Mouse (Mus musculus) lung, embryonic 14.5 days (tissue): ENCODE measurements at regions not wholly inside any gene's neighbourhood (a gene's known extent, or its start where the extent isn't known, plus 50 kb on each side); places are given as distances from the start of the nearest gene placed in this dataset.
A peak's percentile ranks its signal among the peaks of the same experiment; 100 is the strongest.

Source experiments
- ATAC-seq: fragments of 200-750 bp; cut with Nextera tagmentation; 2 replicates; pipeline ENCODE4 v1.8.0; 2017; ENCODE audit warnings: mild to moderate bottlenecking, moderate TSS enrichment, moderate library complexity; ENCODE audit not compliant: insufficient read depth
- DNase-seq: peaks from one replicate; pipeline ENCODE4 v3.0.0-alpha.2; 2015
- H3K27ac ChIP-seq: fragments of 300-500 bp; sonication (generic); 2 replicates; pipeline ENCODE4 v1.5.1; 2014; ENCODE audit warnings: low read depth, mild to moderate bottlenecking, moderate library complexity
- H3K27me3 ChIP-seq: fragments of 300-500 bp; sonication (generic); 2 replicates; pipeline ENCODE4 v1.6.1; 2014; ENCODE audit warnings: low read length, control low read depth; ENCODE audit not compliant: insufficient read depth
- H3K36me3 ChIP-seq: fragments of 300-500 bp; sonication (generic); 2 replicates; pipeline ENCODE4 v1.6.1; 2014; ENCODE audit warnings: control low read depth; ENCODE audit not compliant: insufficient read depth
- H3K4me1 ChIP-seq: fragments of 300-500 bp; sonication (generic); 2 replicates; pipeline ENCODE4 v1.6.1; 2014; ENCODE audit warnings: antibody characterized with exemption, control low read depth; ENCODE audit not compliant: insufficient read depth
- H3K4me2 ChIP-seq: fragments of 300-500 bp; sonication (generic); 2 replicates; pipeline ENCODE4 v1.6.1; 2014; ENCODE audit warnings: mild to moderate bottlenecking
- H3K4me3 ChIP-seq: fragments of 300-500 bp; sonication (generic); 2 replicates; pipeline ENCODE4 v1.5.1; 2014; ENCODE audit warnings: low read depth, low read length
- H3K9ac ChIP-seq: fragments of 300-500 bp; sonication (generic); 2 replicates; pipeline ENCODE4 v1.6.1; 2014
- H3K9me3 ChIP-seq: fragments of 300-500 bp; sonication (generic); 2 replicates; pipeline ENCODE4 v1.6.1; 2016; ENCODE audit warnings: low read depth, low read length, control low read depth
- CTCF ChIP-seq: IDR thresholded peaks from 2 replicates; pipeline ENCODE4 v1.5.1; 2016; ENCODE audit warnings: antibody characterized with exemption, low read depth
- WGBS: fragments of 180-500 bp; shearing (Covaris S2); extraction: QIAGEN DNeasy Blood & Tissue Kit; methylation state at CpG from one replicate; pipeline ENCODE4 v1.1.7; 2014; 5-methylcytosine and 5-hydroxymethylcytosine counted together

DNA sequence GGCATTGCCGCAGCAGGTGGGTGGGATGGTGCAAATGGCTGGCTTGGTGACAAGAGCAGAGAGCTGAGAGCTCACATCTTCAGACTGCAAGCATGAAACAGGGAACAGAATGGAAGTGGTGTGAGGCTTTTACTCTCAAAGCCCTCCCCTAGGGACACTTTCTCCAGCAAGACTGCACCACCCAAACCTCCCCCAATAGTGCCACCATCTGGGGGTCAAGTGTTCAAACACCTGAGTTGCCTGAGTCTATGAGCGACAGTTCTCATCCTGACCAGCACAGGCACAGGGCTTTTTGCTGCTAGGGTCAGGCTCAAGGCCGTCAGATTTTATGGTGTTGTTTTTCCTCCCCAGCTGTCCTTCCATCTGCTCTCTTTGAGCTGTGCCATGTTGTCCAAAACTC, 337.9 kb upstream of the Eif4g2 start:
- Histone ChIP-seq H3K27ac (no peak overlapping the region), H3K4me2 (no peak overlapping the region), H3K9me3 (no peaks in the 10 kb centered on the region), H3K9ac (no peak overlapping the region), H3K27me3 (no peaks in the 10 kb centered on the region), H3K36me3 (no peaks in the 10 kb centered on the region), H3K4me1 (no peaks in the 10 kb centered on the region), H3K4me3 (no peak overlapping the region)
- ATAC-seq (no peak), DNase-seq (no peak)
- no peak for TF ChIP-seq CTCF
- 82% methylated on average over 3 of the region's 3 CpGs for WGBS

DNA sequence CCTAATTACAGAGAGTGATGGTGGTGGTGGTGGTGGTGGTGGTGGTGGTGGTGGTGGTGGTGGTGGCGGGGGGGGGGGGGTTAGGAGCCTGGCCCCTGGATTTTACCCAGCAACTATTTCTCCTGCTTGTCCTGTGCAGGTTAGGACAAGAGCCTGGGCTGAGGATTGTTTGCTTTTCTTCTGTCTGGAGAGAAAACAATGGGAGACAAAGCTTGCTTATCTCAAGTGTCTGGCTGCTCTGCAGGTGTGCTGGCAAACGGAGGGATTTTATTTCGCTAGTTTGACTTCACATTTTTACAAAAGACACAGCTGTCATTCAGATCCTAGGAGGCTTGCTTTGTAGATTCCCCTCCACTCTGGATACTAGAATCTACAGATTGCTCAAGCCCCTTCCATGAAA, 334.9 kb upstream of the Eif4g2 start:
- no peak overlapping the region for H3K4me3 ChIP-seq
- no peak for ATAC-seq
- H3K9me3 ChIP-seq: no peaks in the 10 kb centered on the region
- no peak overlapping the region for H3K9ac ChIP-seq
- H3K36me3 ChIP-seq: no peaks in the 10 kb centered on the region
- TF ChIP-seq CTCF: no peak
- no peak for DNase-seq
- H3K27ac ChIP-seq: no peak overlapping the region
- no peak overlapping the region for H3K4me2 ChIP-seq
- H3K4me1 ChIP-seq: no peaks in the 10 kb centered on the region
- WGBS: 36% methylated on average over 3 of the region's 3 CpGs
- no peaks in the 10 kb centered on the region for H3K27me3 ChIP-seq

DNA sequence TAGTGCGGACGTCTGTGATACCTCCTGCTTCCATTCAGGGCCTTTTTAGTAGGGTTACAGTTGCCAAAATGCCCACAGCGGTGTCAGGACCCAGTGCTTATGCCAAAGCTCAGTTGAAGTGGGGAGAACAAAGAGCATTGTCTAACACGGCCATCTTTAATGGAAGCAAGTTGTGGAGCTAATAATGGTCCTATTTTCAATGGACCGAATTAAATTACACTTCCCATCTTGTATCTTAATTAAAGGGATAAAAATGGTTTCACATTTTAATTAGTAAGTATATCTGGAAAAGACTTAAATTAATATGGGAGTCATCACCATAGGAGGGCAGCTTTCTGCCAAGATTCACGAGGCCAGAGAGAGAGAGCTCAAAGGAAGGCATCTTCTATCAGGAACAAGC, 333.2 kb upstream of the Eif4g2 start:
- whole genome bisulfite sequencing: 81% methylated on average over 6 of the region's 6 CpGs
- H3K36me3 ChIP-seq: no peaks in the 10 kb centered on the region
- no peaks in the 10 kb centered on the region for H3K27me3 ChIP-seq
- no peak overlapping the region for H3K9ac ChIP-seq
- TF ChIP-seq CTCF: no peak
- H3K9me3 ChIP-seq: no peaks in the 10 kb centered on the region
- no peaks in the 10 kb centered on the region for H3K4me1 ChIP-seq
- no peak overlapping the region for H3K4me3 ChIP-seq
- H3K4me2 ChIP-seq: no peak overlapping the region
- DNase-seq (no peak), ATAC-seq (no peak)
- no peak overlapping the region for H3K27ac ChIP-seq

DNA sequence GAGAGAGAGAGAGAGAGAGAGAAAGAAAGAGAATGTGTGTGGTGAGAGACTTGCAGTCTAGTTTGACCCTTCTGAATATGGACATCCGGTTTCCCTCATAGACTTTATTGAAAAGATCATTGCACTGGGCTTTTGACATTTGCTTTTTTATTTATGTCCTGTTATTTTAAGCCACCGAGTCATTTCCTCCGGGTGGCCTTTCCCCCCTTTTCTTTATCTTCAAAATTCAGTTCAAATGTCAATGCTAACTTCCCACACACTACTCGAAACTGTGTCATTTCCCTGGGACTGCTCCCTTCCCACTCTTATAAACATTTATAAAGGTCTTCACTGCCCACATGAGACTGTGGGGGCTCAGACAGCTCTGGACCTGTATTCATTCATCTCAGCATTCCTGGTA, 330.9 kb upstream of the Eif4g2 start:
- Histone ChIP-seq H3K9me3 (no peaks in the 10 kb centered on the region), H3K27ac (no peak overlapping the region), H3K4me3 (no peak overlapping the region), H3K4me1 (no peaks in the 10 kb centered on the region), H3K4me2 (no peak overlapping the region), H3K36me3 (no peaks in the 10 kb centered on the region), H3K9ac (no peak overlapping the region), H3K27me3 (no peaks in the 10 kb centered on the region)
- ATAC-seq (no peak), DNase-seq (peak; percentile 51)
- TF ChIP-seq CTCF: no peak
- 32% methylated on average over 4 of the region's 4 CpGs for WGBS

DNA sequence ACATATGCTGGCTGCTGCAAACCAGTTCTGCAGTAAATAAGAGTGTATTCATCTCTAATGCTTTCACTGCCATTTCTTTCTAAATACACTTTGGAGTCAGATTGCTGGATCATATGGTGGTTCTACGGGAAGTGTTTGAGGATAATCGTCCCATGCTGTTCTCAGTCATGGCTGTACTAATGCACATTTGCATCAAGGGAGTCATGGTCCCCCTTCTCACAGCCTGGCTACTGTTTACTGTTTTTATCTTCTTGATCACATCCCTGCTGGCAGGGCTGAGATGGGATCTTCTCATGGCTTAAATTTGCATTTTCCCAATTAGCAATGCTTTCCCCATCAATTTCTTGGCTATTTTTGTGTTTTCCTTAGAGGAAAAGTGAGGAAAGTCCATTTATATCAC, 330.1 kb upstream of the Eif4g2 start:
- no peak overlapping the region for H3K27ac ChIP-seq
- no peak for TF ChIP-seq CTCF
- no peak for DNase-seq

DNA sequence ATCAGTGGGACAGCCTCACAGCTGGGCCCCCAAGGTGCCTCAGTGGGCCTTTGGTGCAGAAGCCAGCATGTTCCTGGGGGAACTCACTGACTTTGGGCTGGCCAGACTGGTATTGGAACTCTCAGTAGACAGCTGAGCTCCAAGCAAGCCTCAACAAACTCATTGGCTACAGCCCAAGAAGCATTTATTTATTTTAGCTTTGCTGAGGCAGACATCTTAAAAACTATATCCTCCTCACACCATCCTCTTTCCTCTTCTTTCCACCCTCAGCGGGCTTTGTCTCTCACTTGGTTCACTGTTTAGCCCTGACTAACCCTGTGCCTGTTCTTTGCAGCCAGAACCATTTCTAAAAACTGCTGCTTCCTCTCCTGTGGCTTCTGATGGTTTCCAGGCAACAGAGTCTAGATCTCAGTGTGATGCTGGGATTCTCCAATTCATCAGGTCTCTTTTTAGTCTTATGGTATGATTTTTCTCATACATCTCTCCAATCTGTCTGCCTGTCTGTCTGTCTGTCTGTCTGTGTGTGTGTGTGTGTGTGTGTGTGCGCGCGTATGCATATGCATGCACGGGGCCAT, 328.6 kb upstream of the Eif4g2 start:
- DNase-seq (peak; percentile 69), ATAC-seq (no peak)
- no peaks in the 10 kb centered on the region for H3K27me3 ChIP-seq
- H3K9me3 ChIP-seq: no peaks in the 10 kb centered on the region
- TF ChIP-seq CTCF: no peak
- H3K9ac ChIP-seq: no peak overlapping the region
- H3K36me3 ChIP-seq: no peaks in the 10 kb centered on the region
- H3K4me1 ChIP-seq: no peaks in the 10 kb centered on the region
- H3K4me3 ChIP-seq: no peak overlapping the region
- no peak overlapping the region for H3K27ac ChIP-seq
- 86% methylated on average over 5 of the region's 5 CpGs for WGBS
- H3K4me2 ChIP-seq: no peak overlapping the region

More for the DNA sequence above, 330.1 kb upstream of the Eif4g2 start:
- no peaks in the 10 kb centered on the region for H3K27me3 ChIP-seq
- H3K9ac ChIP-seq: no peak overlapping the region
- no peaks in the 10 kb centered on the region for H3K4me1 ChIP-seq
- no peak overlapping the region for H3K4me3 ChIP-seq
- no peak for ATAC-seq
- H3K36me3 ChIP-seq: no peaks in the 10 kb centered on the region
- no peaks in the 10 kb centered on the region for H3K9me3 ChIP-seq
- WGBS: 73% methylated on average over 2 of the region's 2 CpGs
- H3K4me2 ChIP-seq: no peak overlapping the region

DNA sequence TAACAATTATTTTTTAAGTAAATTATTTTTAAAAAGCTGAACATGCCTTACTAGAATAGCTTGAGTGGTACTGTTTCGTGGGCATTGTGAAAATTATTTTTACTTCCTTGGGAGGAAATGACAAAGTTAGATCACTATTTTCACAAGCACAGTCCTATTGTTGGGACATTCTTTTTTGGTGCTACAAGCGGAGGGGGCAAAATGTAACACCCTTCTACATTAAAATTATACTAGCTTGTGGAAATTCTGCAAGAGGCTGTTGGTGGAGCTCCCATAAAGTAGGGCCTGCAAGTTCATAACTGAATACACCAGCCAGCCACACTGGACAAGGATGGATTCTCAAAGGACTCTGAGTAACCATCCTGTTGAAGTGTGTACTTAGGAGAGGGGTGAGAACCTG, 313.1 kb upstream of the Eif4g2 start:
- Histone ChIP-seq H3K36me3 (no peaks in the 10 kb centered on the region), H3K4me2 (no peak overlapping the region), H3K9me3 (no peaks in the 10 kb centered on the region), H3K4me3 (no peak overlapping the region), H3K9ac (no peak overlapping the region), H3K4me1 (no peaks in the 10 kb centered on the region), H3K27me3 (no peaks in the 10 kb centered on the region), H3K27ac (no peak overlapping the region)
- ATAC-seq: no peak
- DNase-seq: no peak
- 84% methylated on average over 2 of the region's 2 CpGs for WGBS
- TF ChIP-seq CTCF: no peak

DNA sequence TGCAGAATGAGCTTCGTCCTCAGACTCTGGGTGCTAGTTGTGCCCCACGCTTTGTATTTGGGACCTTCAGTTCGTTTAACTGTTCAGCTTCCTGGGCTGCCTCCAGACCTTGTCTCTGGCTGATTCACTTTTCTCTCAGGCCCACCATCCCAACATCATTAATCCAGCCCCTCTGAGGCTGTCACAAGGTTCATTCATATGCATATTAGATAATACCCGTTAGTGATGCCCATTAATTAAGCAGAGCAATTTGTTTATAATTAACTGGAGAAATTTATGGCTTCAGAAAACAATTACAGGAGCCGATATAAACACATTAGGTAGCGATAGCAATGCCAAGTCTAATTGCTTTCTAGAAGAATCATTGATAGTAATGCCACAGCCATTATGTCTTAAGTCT, 312.3 kb upstream of the Eif4g2 start:
- Histone ChIP-seq H3K36me3 (no peaks in the 10 kb centered on the region), H3K9ac (no peak overlapping the region), H3K4me2 (no peak overlapping the region), H3K4me1 (no peaks in the 10 kb centered on the region), H3K4me3 (no peak overlapping the region), H3K27ac (no peak overlapping the region), H3K9me3 (no peaks in the 10 kb centered on the region), H3K27me3 (no peaks in the 10 kb centered on the region)
- TF ChIP-seq CTCF: no peak
- 83% methylated on average over 6 of the region's 6 CpGs for WGBS
- DNase-seq: no peak
- ATAC-seq: no peak
